Mouse (Mus musculus) cerebellum, adult 2 months (tissue): Measurements from ENCODE around the gene Aunip. TPM values are rescaled to one million over a fixed set of nuclear protein-coding genes. Genes with fewer than 3 reads are reported as not detected.

Experiments used
- DNase-seq, 2 experiments: peaks; one replicate each; pipeline ENCODE4 v3.0.0; 2021
- H3K27ac ChIP-seq: fragments of 200-500 bp; 2 replicates; pipeline ENCODE4 v1.5.1; 2012; ENCODE audit warnings: low read length, control low read depth, inconsistent platforms; ENCODE audit not compliant: insufficient read depth
- H3K27me3 ChIP-seq: fragments of 200-500 bp; 2 replicates; pipeline ENCODE4 v1.6.1; 2012; ENCODE audit warnings: inconsistent platforms, mild to moderate bottlenecking, low read length, moderate library complexity; ENCODE audit not compliant: control insufficient read depth, insufficient read depth
- H3K4me1 ChIP-seq: fragments of 200-500 bp; 2 replicates; pipeline ENCODE4 v1.6.1; 2011; ENCODE audit warnings: low read length; ENCODE audit not compliant: control insufficient read depth, insufficient read depth
- H3K4me3 ChIP-seq: fragments of 200-500 bp; replicated peaks from 2 replicates; pipeline ENCODE3; 2011; ENCODE audit warnings: mild to moderate bottlenecking, low read depth, low read length, control low read depth; ENCODE audit not compliant: insufficient read depth
- CTCF ChIP-seq: fragments of 200-500 bp; IDR thresholded peaks from 2 replicates; pipeline ENCODE4 v1.5.1; 2011; ENCODE audit warnings: low read depth, mild to moderate bottlenecking, control low read depth, low read length, moderate library complexity, borderline replicate concordance; ENCODE audit not compliant: insufficient read depth
- POLR2A ChIP-seq: fragments of 200-500 bp; IDR thresholded peaks from 2 replicates; pipeline ENCODE4 v1.6.1; 2011; ENCODE audit warnings: low read length, control low read depth, borderline replicate concordance; ENCODE audit not compliant: insufficient read depth
- WGBS: fragments of 180-500 bp; shearing (Covaris S2); methylation state at CpG from one replicate; pipeline ENCODE4 v1.1.7; 2018; 5-methylcytosine and 5-hydroxymethylcytosine counted together
- polyA plus RNA-seq: library from polyadenylated mRNA; depleted of rRNA; stranded (reverse); fragments of >200 nt; gene quantifications from 2 replicates; pipeline ENCODE4 v1.2.3, GENCODE M21; 2012; rRNA removed

Aunip gene
- polyA plus RNA-seq, 1 experiment = 0.65 TPM

GRCm38 (mm10) chr4:134572449-134573300 lies 61.9 kb downstream of the Aunip start:
- no peak for DNase-seq
- no peak for TF ChIP-seq CTCF
- TF ChIP-seq POLR2A = no peak
- no peak overlapping the region for H3K4me3 ChIP-seq
- peaks cover 38% of the 10 kb centered on the region for H3K4me1 ChIP-seq
- H3K27ac ChIP-seq = no peak overlapping the region
- WGBS = 71% methylated on average over 24 of the region's 24 CpGs
- no peaks in the 10 kb centered on the region for H3K27me3 ChIP-seq

Other genes with a start within 250 kb of the Aunip start
- gene Pdik1l, start 223.1 kb upstream of the Aunip start, polyA plus RNA-seq = 8.9 and 9.6 TPM in 2 replicates
- 0.07 and 0.24 TPM in 2 replicates for gene Trim63, start 195.9 kb upstream of the Aunip start, polyA plus RNA-seq
- gene Slc30a2, start 167.8 kb upstream of the Aunip start, polyA plus RNA-seq = 0.13 and 0.20 TPM in 2 replicates
- 10.3 and 13.0 TPM in 2 replicates for gene Extl1, start 127.1 kb upstream of the Aunip start, polyA plus RNA-seq
- gene Pafah2, start 114.7 kb upstream of the Aunip start, polyA plus RNA-seq = 7.1 and 8.9 TPM in 2 replicates
- gene Stmn1, start 42.7 kb upstream of the Aunip start, polyA plus RNA-seq = 361 and 454 TPM in 2 replicates
- 86.0 and 99.2 TPM in 2 replicates for gene Paqr7, start 14.3 kb upstream of the Aunip start, polyA plus RNA-seq
- 146 and 148 TPM in 2 replicates for gene Mtfr1l, start 24.4 kb downstream of the Aunip start, polyA plus RNA-seq
- 37.8 and 43.1 TPM in 2 replicates for gene Selenon, start 41.2 kb downstream of the Aunip start, polyA plus RNA-seq
- 30.1 and 36.3 TPM in 2 replicates for gene Man1c1, start 193.3 kb downstream of the Aunip start, polyA plus RNA-seq